Mouse (Mus musculus) ovary, postnatal 10 days (tissue): ENCODE results near the gene Nfxl1.
"Not testable (repeated sequence)": the region's sequence is repeated elsewhere in the genome, so short reads cannot be mapped to it uniquely, and the experiment has no call there.

ENCODE experiments used
- DNase-seq: peaks from one replicate; pipeline ENCODE4 v3.0.0; 2022; ENCODE audit warnings: low spot score

Nfxl1 gene

DNA sequence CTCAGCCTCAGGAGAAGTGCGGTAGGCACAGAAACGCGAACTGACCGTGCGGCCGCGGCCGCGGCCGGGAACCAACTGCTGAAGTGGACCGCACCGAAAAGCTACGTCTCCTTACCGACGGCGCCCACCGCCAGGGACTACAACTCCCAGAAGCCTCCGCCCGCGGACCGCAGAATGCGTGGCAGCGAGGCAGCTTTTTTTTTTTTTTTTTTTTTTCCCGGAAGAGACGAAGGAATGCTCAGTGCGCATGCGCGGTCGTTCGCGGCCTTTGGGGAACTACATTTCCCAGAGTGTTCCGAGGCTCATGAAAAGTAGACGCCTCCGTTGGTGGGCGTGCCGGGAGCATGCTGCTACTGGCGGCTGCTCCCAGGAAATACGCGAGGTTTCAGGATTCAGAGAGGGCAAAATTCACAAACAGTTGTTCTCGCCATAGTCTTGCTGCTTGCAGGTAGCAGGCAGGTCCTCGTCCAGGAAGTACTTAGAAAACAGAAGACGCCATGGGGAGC is at the start of gene Nfxl1:
Gene Nfxl1 (minus strand): TSS at position 141 of the 506 bp plus-strand sequence.
- peak; percentile 75 for DNase-seq

- DNase-seq, result no peak
Measured at GRCm38 (mm10) chr5:72603138-72603537, 43.7 kb upstream of the Nfxl1 start.

DNA sequence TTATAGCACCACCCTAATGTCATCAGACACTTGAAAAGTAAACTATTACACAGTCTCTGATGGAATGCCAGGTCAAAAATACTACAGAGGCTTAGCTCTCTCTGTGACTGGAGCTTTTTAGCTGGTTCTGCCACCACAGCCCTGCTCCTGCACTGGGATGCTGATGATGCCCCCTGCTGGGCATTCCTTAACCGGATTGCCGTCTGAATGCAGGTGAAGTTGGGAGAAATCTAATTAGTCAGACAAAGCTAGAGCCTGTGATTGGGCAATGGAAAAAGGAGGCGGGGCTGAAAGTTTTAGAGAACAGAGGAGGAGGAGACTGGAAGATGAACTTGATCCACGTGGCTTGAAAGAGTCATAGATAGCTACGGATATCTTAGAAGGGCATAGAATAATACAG is 41.5 kb upstream of the Nfxl1 start:
- DNase-seq, result no peak

GRCm38 (mm10) chr5:72587192-72587681 is 27.8 kb upstream of the Nfxl1 start, which contains the start of gene Gm5868:
Gm5868 (minus strand) TSS chr5:72587551.
- no peak for DNase-seq

- not testable (repeated sequence) for DNase-seq
Measured at GRCm38 (mm10) chr5:72586667-72587191, 27.2 kb upstream of the Nfxl1 start.

DNA sequence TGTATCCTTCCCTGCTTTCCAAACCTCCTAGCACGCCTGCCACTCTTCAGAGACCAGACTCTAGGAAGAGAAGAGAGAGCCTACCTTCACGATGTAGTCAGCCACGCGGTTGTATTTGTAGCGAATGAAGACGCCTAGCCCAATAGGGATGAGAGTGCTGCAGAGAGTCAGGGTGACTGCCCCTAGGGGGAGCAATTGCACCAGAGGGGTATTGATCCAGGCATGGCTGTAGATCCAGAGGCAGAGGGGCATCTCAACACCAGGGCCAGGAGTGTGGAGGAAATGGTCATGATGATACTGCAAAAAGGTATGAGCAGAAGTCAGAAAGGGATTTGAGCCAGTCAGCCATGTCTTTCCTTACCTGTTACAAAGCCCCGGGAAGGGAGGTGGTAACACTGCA is 26.6 kb upstream of the Nfxl1 start:
- not testable (repeated sequence) for DNase-seq

DNA sequence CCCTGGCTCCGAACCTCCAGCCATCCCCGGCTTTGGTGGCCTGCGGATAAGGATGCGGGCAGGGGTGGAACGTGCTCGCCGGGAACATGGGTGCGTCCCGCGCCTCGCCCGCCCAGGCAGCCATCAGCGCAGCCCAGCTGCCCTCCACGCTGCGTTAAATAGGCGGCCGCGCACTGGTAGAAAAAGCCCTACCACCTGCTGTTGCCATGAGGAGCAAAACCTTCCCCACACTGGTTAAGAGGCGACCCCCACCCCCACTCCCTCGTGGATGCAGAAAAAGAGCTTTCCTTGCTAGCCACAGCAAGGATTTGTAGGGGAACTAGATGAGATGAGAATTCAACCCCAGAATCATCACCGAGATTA is 21.5 kb upstream of the Nfxl1 start, which contains the start of gene Zar1:
Gene Zar1 (minus strand): TSS at position 285 of the 363 bp plus-strand sequence.
- not testable (repeated sequence) for DNase-seq

DNA sequence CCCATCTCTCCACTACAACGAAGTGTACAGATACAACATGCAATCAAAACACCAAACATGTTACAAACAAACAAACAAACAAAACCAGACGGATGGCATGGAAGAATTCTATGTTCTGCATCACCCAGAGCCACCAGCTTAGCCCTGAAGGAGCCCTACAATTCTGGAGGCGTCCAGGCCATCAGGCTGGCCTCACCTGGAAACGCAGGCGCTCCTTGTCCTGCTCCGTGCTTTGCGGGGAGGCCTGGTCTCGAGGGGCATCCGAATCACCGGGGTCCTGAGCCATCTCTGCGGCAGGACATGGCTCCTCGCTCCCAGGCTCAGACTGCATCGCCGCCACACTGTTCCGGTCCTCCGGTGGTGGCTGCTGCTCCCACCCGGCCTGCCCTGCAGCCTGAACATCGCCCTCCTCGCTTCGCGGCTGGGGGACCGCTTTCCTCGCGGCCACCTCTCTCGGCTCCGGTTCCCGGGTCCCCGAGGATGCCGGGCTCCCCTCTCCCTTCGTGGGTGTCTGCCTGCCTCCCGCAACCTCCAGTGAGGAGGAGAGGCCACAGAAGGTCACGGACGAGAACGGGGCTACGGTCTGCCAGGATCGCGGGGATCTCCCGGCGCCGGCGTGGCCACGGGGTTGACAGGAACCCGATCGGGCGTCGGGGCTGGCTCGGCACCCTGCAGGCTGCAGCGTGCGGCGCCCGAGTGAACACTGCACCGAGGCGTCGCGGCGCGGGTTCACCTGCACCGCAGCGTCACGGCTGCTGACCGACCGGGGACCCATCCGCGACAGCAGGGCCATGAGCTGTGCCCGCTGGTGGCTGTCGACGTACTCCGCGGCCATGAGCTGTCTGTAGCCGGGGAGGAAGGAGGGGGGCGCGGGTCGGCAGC is 20.8 kb upstream of the Nfxl1 start:
- DNase-seq, result peak; percentile 3

- not testable (repeated sequence) for DNase-seq
Measured at GRCm38 (mm10) chr5:72579599-72579998, 20.1 kb upstream of the Nfxl1 start.

- no peak for DNase-seq
Measured at GRCm38 (mm10) chr5:72565621-72566020, 6.1 kb upstream of the Nfxl1 start.

GRCm38 (mm10) chr5:72563183-72563582 is 3.7 kb upstream of the Nfxl1 start:
- not testable (repeated sequence) for DNase-seq

GRCm38 (mm10) chr5:72560976-72561628 is 1.6 kb upstream of the Nfxl1 start:
- DNase-seq, result no peak

GRCm38 (mm10) chr5:72558716-72559526 is 563 bp downstream of the Nfxl1 start:
- DNase-seq, result peak; percentile 33

- DNase-seq, result no peak
Measured at GRCm38 (mm10) chr5:72556245-72556644, 3.2 kb downstream of the Nfxl1 start.

GRCm38 (mm10) chr5:72551209-72551608 is 8.3 kb downstream of the Nfxl1 start:
- no peak for DNase-seq

- no peak for DNase-seq
Measured at GRCm38 (mm10) chr5:72528896-72529295, 30.6 kb downstream of the Nfxl1 start.

- DNase-seq, result no peak
Measured at GRCm38 (mm10) chr5:72513808-72514207, 45.7 kb downstream of the Nfxl1 start.

DNA sequence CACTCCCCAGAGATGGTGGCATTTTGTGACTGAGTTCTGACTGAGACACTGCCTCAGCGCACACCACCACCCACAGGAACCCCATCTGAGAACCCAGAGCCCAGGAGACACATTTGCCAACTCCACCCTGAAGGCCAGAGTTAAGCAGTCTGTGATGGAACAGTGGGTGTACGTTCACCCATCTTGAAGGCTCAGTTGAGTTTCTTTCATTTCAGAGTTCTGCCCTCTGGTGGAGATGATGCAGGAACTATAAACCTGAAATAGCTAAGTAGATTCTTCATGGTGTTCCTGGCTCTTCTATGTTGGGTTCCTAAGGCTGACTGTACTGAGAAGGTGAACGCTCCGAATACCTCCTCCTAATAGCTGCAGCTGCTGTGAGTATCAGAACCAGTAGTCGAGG is 53.7 kb downstream of the Nfxl1 start:
- no peak for DNase-seq

GRCm38 (mm10) chr5:72503531-72504523 is 55.7 kb downstream of the Nfxl1 start, which contains the start of gene Corin:
Corin (minus strand) TSS chr5:72504473.
- no peak for DNase-seq

DNA sequence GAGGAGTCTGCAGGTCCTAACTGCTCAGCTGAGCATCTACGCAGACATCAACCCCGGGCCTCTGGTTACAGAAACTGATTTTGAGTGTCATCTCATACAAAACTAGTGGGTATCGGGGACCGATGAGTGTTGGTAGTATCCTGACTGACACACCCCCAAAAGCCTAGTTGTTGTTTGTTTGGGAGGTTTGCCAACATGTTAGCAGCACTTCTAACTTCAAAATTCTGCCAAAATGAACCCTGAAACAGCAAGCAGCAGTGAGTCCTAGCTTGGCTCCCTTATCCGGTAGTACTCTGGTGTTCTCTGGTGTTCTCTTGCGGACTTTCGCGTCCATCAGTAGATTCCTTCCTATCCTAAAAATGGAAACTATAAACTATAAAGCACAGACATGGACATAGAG is 56.7 kb downstream of the Nfxl1 start:
- DNase-seq, result no peak
